29 mouse cellular contexts compared by ENCODE assay signal in genomic region chr14:34233846-34234245, GRCm38 (mm10). TPM values are rescaled to one million over a fixed set of nuclear protein-coding genes. Genes with fewer than 3 reads are reported as not detected.
"Had no signal": no experiment of that assay in that cellular context is flagged by ENCODE, and none has a peak within 500 bp of the region (broad histone marks: within the 10 kb centered on the region; RNA-seq: fewer than 3 reads in every experiment).

No protein-coding gene starts in this region.

- H3K4me3 ChIP-seq: left cerebral cortex, adult 2 months had no signal

- H3K36me3 ChIP-seq: hindbrain, embryonic 10.5 days; hindbrain, embryonic 12.5 days; hindbrain, embryonic 13.5 days; hindbrain, embryonic 15.5 days; intestine, embryonic 15.5 days; kidney, embryonic 15.5 days had no signal

- DNase-seq: heart, postnatal 10 days; heart, postnatal 14 days; heart, postnatal 4 days; kidney, adult 11 months; kidney, adult 18-20 months; kidney, adult 2 months; kidney, adult 8-10 months; kidney, adult 9 months; kidney, postnatal 10 days; kidney, postnatal 14 days; kidney, postnatal 25 days; kidney, postnatal 36 days; layer of hippocampus, adult 9-11 months; layer of hippocampus, postnatal 36 days had no signal

- H3K27me3 ChIP-seq: heart, embryonic 12.5 days; heart, embryonic 13.5 days; heart, embryonic 15.5 days; hindbrain, embryonic 12.5 days; hindbrain, embryonic 13.5 days; hindbrain, embryonic 15.5 days; intestine, embryonic 15.5 days; kidney, embryonic 15.5 days had no signal

- H3K9me3 ChIP-seq: heart, embryonic 13.5 days; heart, embryonic 15.5 days; hindbrain, embryonic 10.5 days; hindbrain, embryonic 12.5 days; hindbrain, embryonic 13.5 days; hindbrain, embryonic 15.5 days; intestine, embryonic 15.5 days; kidney, embryonic 15.5 days had no signal

- H3K27ac ChIP-seq: heart, embryonic 13.5 days; heart, embryonic 15.5 days; hindbrain, embryonic 12.5 days; hindbrain, embryonic 13.5 days; hindbrain, embryonic 14.5 days; hindbrain, embryonic 15.5 days; hindbrain, postnatal 0 days; intestine, embryonic 15.5 days; kidney, embryonic 15.5 days; kidney, postnatal 0 days; layer of hippocampus, adult 2 months; left cerebral cortex, adult 2 months had no signal

RNA-seq across cellular contexts. Expression of gene Syt15, which starts 14.5 kb away (rescaled TPM):
- total RNA-seq: hematopoietic stem cell, adult 5-6 weeks had no signal
